Mouse (Mus musculus): Measurements from ENCODE around the gene Tox2. TPM values are rescaled to one million over a fixed set of nuclear protein-coding genes. Genes with fewer than 3 reads are reported as not detected.
A peak's percentile ranks its signal among the peaks of the same experiment; 100 is the strongest.

Gene Tox2
- polyA plus RNA-seq, 1 experiment from 2014 or later: 4.4 TPM

DNA sequence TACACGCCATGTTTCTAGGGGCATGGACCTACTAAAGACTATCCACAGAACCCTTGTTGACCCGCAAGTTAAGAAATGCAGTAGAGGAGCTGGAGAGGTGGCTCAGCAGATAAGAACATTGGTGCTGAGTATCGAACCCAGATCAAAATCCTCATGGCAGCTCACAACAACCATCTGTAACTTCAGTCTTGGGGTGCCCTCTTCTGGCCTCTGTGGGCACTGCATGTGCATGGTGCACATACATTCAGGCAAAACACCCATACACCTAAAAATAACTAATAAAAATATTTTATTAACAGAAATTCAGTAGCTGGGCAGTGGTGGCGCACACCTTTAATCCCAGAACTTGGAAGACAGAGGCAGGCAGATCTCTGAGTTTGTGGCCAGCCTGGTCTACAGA is 140.7 kb downstream of the Tox2 start:
- H3K36me3 ChIP-seq: no peaks in the 10 kb centered on the region
- 91% methylated on average over 4 of the region's 4 CpGs for WGBS
- H3K27ac ChIP-seq: no peak overlapping the region

DNA sequence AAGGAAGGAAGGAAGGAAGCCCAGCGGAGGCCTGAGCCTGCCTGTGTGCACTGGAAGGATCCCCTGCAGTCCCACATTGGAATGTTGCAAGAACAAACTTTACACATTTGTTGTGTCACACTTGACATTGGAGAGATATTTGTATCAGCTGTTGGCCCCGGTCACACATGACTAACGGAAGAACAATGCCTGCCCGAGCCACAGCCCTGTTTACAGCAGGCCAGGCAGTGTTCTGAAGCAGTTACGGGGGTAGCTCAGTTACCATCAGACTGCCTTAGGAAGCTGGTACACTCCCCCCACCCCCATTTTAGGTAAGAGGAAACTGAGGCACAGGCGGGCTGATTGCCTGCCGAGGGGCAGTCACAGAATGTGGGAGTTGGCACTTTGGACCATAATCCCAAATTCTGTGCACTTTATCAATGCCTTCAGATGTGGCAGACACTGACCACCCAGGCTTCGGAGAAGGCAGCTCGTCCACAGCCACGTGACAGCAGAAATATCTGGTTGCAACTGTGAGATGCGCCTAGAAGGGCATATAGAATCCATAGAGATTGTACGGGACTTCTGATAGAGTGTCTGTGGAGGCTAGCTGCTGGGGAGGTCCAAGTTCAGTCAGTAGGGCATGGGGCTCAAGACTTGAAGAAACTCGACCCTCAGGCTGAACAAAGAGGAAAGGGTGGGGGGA is 142.2 kb downstream of the Tox2 start:
- Histone ChIP-seq H3K36me3 (no peaks in the 10 kb centered on the region), H3K4me1 (peaks cover 5% of the 10 kb centered on the region; the same call in 1 of the 2 replicates), H3K27ac (no peak overlapping the region), H3K27me3 (replicated peaks) (peaks cover 11% of the 10 kb centered on the region), H3K4me3 (replicated peaks) (no peak overlapping the region), H3K4me2 (no peak overlapping the region), H3K9me3 (no peaks in the 10 kb centered on the region), H3K9ac (no peak overlapping the region)
- WGBS: 63% methylated on average over 13 of the region's 13 CpGs
- ATAC-seq (ENCODE audit: insufficient read depth, low FRiP score, low read depth): no peak

More for the DNA sequence above, 140.7 kb downstream of the Tox2 start:
- ATAC-seq (ENCODE audit: insufficient read depth, low FRiP score, low read depth): no peak
- no peak overlapping the region for H3K4me3 ChIP-seq (replicated peaks)
- H3K4me2 ChIP-seq: no peak overlapping the region
- H3K9ac ChIP-seq: no peak overlapping the region
- no peaks in the 10 kb centered on the region for H3K9me3 ChIP-seq
- peaks cover 25% of the 10 kb centered on the region for H3K27me3 ChIP-seq (replicated peaks)
- H3K4me1 ChIP-seq: peaks cover 8% of the 10 kb centered on the region

DNA sequence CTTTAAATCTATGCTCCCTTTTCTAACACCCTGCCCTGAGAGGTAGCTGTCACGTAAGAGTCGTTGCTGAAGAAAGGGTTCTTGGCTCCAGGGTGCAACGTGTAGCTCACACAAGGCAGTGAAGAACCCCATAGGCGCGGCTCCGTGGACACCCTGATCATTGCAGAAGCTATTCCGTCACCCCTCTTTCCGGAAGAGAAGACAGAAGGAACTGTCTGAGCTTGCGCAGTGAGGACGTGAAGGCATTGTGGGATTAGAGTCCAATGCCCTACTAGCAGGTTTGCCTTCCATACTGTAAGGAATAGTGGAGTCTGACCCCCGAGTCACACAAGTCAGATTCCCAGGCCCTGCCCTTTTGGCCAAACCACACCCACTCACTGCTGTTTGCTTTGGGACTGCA is 143.6 kb downstream of the Tox2 start:
- no peak overlapping the region for H3K27ac ChIP-seq
- H3K4me1 ChIP-seq: peaks cover 5% of the 10 kb centered on the region; the same call in 1 of the 2 replicates
- no peaks in the 10 kb centered on the region for H3K36me3 ChIP-seq
- H3K4me3 ChIP-seq (replicated peaks): no peak overlapping the region
- no peak overlapping the region for H3K9ac ChIP-seq
- no peak overlapping the region for H3K4me2 ChIP-seq
- peaks cover under 1% of the 10 kb centered on the region; the same call in 1 of the 2 replicates for H3K27me3 ChIP-seq (replicated peaks)
- no peak for ATAC-seq (ENCODE audit: insufficient read depth, low FRiP score, low read depth)
- H3K9me3 ChIP-seq: no peaks in the 10 kb centered on the region
- 72% methylated on average over 11 of the region's 11 CpGs for WGBS

DNA sequence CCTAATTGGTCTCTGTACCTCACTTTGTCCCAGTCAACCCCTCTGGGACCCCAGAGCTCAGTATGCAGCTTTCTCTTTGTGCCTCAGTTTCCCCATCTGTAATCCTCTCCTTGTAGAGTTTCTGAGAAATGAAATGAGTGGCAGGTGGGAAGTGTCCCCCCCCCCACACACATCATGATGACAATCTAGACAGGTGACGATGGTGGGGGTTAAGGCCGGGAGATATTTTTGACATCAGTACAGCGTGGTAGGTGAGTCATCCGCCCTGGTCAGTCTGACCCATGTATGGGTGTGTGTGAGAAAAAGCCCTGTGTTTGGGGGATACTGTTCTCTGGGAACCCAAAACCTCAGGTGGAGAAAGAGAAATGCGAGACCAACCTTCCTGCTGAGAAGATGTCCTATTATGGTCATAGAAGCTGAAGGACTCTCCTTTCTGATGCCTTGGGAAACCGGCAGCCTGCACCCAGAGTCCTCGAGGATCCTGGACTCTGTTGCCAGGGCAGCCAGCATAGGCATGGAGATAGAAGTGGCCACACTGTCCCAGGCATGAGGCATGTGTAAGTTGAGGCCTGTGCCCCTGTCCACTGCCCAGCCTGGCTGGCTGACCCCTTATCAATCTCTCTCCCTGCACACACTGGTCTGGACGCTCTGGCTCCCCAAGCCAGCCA is 144.7 kb downstream of the Tox2 start:
- 77% methylated on average over 8 of the region's 8 CpGs for WGBS
- ATAC-seq (ENCODE audit: insufficient read depth, low FRiP score, low read depth): no peak
- no peak overlapping the region for H3K9ac ChIP-seq

DNA sequence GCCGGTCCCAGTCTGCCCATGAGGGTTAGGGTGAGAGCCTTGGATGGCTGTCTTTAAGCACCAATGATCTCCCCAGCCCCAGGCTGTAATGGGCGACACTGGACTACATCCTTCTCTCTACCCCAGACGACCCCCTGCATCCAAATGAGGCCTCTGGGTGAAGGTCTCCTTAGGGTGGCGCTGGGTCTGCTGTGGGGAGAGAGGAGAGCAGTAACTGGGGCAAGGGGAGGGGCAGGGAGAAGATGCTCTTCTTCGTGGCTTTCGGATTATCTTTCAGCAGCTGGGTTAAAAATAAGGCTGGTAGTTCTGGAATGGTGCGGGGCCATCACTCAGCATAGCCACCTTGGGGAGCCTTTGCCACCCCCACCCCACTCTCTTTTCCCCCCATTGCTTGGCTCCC is 145.8 kb downstream of the Tox2 start:
- Histone ChIP-seq H3K9me3 (no peaks in the 10 kb centered on the region), H3K9ac (no peak overlapping the region), H3K36me3 (no peaks in the 10 kb centered on the region), H3K27me3 (replicated peaks) (no peaks in the 10 kb centered on the region), H3K27ac (peak overlapping the region; percentile 65; the same call in 1 of the 2 replicates), H3K4me3 (replicated peaks) (no peak overlapping the region), H3K4me1 (peaks cover 6% of the 10 kb centered on the region; the same call in 1 of the 2 replicates), H3K4me2 (no peak overlapping the region)
- ATAC-seq (ENCODE audit: insufficient read depth, low FRiP score, low read depth): no peak
- 82% methylated on average over 7 of the region's 7 CpGs for WGBS

More for the DNA sequence above, 144.7 kb downstream of the Tox2 start:
- Histone ChIP-seq H3K9me3 (no peaks in the 10 kb centered on the region), H3K27ac (no peak overlapping the region; the same call in 1 of the 2 replicates), H3K4me2 (no peak overlapping the region), H3K27me3 (replicated peaks) (no peaks in the 10 kb centered on the region), H3K36me3 (no peaks in the 10 kb centered on the region), H3K4me3 (replicated peaks) (no peak overlapping the region), H3K4me1 (peaks cover 5% of the 10 kb centered on the region; the same call in 1 of the 2 replicates)

DNA sequence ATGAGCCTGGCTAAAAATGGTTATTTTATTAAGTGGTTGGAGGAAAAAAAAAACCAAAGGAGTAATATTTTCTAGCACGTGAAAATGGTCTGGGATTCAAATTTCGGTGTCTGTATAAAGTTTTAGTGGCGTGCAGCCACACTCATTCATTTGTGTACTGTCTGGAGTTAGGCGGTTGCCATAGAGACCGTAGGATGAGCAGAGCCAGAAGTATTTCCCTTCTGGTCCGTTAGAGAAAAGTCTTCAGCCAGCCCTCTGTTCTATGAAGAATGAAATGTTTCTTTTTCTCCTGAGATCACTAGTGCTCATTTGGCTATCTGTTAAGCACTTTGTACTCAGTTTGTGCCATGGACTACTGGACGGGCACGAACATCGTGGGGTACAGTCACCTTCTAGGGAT is 146.5 kb downstream of the Tox2 start:
- 43% methylated on average over 9 of the region's 9 CpGs for WGBS
- Histone ChIP-seq H3K9ac (no peak overlapping the region), H3K36me3 (no peaks in the 10 kb centered on the region), H3K27ac (peak overlapping the region; percentile 85), H3K4me3 (replicated peaks) (no peak overlapping the region), H3K27me3 (replicated peaks) (no peaks in the 10 kb centered on the region), H3K4me2 (no peak overlapping the region), H3K4me1 (peaks cover 9% of the 10 kb centered on the region; the same call in 1 of the 2 replicates), H3K9me3 (no peaks in the 10 kb centered on the region)
- ATAC-seq (ENCODE audit: insufficient read depth, low FRiP score, low read depth): no peak

DNA sequence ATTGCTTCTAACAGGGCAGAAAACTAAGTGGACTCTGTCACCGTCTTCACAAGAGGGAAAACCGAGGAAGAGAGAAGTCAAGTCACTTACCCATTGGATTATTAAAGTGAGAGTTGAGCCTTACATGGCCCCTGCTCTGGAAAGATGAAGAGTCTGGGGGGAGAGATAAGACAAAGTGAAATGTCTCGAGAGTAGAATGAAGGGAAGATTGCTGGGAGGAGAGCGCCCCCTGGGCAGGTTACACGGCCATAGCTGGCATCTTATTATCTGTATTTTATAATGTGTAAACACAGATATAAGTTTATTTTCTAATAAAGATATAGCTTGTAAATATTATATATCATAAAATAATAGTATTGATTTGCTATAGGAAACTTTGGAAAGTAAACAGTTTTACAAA is 147.5 kb downstream of the Tox2 start:
- no peak for ATAC-seq (ENCODE audit: insufficient read depth, low FRiP score, low read depth)
- 48% methylated on average over 5 of the region's 5 CpGs for WGBS
- no peaks in the 10 kb centered on the region for H3K27me3 ChIP-seq (replicated peaks)
- H3K4me2 ChIP-seq: no peak overlapping the region
- no peaks in the 10 kb centered on the region for H3K36me3 ChIP-seq
- H3K4me3 ChIP-seq (replicated peaks): no peak overlapping the region
- H3K9me3 ChIP-seq: no peaks in the 10 kb centered on the region
- H3K27ac ChIP-seq: peak overlapping the region; percentile 85; the same call in 1 of the 2 replicates
- H3K4me1 ChIP-seq: peaks cover 9% of the 10 kb centered on the region; the same call in 1 of the 2 replicates
- H3K9ac ChIP-seq: no peak overlapping the region

DNA sequence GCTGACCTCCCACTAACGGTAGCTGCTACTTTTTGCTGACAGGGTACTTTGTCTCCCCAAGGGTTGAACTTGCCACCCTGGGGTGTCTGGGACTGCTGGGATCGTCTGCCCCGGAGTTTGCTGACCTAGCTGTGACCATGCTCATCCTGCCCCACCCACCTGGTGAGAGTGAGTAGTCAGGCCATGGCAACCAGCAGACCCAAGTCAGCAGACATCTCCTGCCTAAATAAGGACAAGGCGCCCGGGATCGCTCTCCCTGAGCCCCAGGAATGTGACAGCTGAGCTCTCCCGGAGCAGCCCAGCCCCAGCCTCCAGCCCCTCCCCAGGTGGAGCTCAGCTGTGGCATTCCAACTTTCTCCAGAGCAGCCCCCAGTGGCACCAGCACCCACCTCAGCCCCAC is 150.8 kb downstream of the Tox2 start:
- Histone ChIP-seq H3K9me3 (no peaks in the 10 kb centered on the region), H3K36me3 (no peaks in the 10 kb centered on the region), H3K27me3 (replicated peaks) (no peaks in the 10 kb centered on the region), H3K27ac (peak overlapping the region; percentile 61; the same call in 1 of the 2 replicates), H3K4me1 (peaks cover 9% of the 10 kb centered on the region; the same call in 1 of the 2 replicates), H3K4me3 (replicated peaks) (no peak overlapping the region), H3K9ac (no peak overlapping the region), H3K4me2 (no peak overlapping the region)
- peak; percentile 19; the same call in 1 of the 2 replicates for ATAC-seq (ENCODE audit: insufficient read depth, low FRiP score, low read depth)
- WGBS: 10% methylated on average over 7 of the region's 7 CpGs

DNA sequence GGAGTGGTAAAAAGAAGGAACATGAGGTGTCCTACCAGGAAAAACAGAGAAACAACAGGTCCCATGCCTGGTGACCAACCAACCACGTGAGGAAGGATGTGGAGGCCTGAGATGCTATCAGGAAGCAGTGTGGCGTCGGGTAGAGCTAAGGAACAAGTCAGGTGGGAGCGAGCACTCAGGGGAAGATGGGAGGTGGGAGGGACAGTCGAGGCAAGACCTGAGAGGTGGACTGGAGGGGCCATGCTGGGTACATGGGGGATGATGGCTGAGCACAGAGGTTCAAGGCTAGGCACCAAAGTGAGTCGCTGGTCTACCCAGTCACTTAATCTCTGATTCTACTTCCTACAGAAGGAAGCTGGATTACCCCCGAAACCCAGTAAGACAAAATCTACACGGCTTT is 152.7 kb downstream of the Tox2 start:
- H3K9me3 ChIP-seq: no peaks in the 10 kb centered on the region
- no peak for ATAC-seq (ENCODE audit: insufficient read depth, low FRiP score, low read depth)
- H3K4me1 ChIP-seq: peaks cover 4% of the 10 kb centered on the region; the same call in 1 of the 2 replicates
- H3K27me3 ChIP-seq (replicated peaks): no peaks in the 10 kb centered on the region
- H3K9ac ChIP-seq: no peak overlapping the region
- WGBS: 79% methylated on average over 8 of the region's 8 CpGs
- H3K4me2 ChIP-seq: no peak overlapping the region
- no peak overlapping the region for H3K4me3 ChIP-seq (replicated peaks)
- H3K36me3 ChIP-seq: no peaks in the 10 kb centered on the region
- H3K27ac ChIP-seq: no peak overlapping the region

DNA sequence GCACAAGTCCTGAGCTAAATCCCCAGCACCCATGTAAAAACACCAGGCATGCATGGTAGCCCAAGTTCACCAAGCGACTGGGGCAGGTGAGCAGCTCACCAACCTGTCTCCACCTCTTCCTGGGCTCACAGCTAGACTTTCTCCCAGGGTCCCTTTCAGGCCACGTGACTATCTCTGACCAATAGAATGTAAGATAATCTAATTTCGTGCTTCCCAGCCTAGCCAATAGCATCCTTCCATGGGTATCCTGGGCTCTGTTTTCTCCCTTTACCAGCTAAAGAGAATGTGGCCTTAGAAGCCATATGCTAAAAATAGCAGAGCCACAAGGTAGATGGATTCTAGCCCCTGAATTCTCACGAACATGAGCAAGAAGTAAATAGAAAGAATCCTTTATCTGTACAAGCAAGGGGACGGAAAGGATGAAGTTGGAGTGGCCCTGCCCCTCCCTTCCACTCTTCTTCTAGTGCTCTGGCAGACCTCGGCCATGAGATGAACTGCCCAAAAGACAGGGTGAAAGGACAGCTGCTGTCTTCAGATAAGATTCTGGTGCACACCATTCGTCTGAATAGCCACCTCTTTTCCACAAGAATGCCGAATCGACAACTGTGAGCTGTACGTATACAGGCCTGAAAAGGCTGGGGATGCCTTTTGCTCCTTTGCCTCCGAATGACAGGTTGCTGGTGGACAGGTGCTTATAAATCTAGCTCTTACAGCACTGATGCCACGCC is 153.4 kb downstream of the Tox2 start:
- Histone ChIP-seq H3K4me3 (replicated peaks) (no peak overlapping the region), H3K4me2 (no peak overlapping the region), H3K9me3 (no peaks in the 10 kb centered on the region), H3K27ac (no peak overlapping the region), H3K4me1 (peaks cover 4% of the 10 kb centered on the region; the same call in 1 of the 2 replicates), H3K36me3 (no peaks in the 10 kb centered on the region), H3K9ac (no peak overlapping the region), H3K27me3 (replicated peaks) (no peaks in the 10 kb centered on the region)
- WGBS: 72% methylated on average over 12 of the region's 12 CpGs
- ATAC-seq (ENCODE audit: insufficient read depth, low FRiP score, low read depth): peak; percentile 81; the same call in 1 of the 2 replicates

DNA sequence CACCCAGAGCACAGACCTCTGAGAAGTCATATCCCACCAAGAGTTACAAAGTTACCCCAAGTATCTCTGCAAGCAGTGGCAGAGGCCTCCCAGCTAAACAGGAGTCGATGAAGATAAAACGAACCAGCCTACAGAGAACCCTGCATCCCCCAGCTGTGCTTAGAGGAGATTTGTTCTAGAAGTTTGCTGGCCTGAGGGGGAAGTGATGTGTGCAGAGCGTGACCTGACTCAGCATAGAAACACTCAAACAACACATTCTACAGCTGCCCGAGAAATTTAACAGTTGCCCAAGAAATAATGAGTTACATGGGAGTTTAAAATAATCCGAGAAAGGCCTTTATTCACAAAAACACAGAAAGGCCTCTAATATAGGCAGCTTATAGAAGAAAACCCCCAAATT is 155.7 kb downstream of the Tox2 start:
- Histone ChIP-seq H3K4me3 (replicated peaks) (no peak overlapping the region), H3K9ac (no peak overlapping the region), H3K27me3 (replicated peaks) (no peaks in the 10 kb centered on the region), H3K27ac (peak overlapping the region; percentile 21; the same call in 1 of the 2 replicates), H3K4me2 (no peak overlapping the region), H3K4me1 (peaks cover 6% of the 10 kb centered on the region; the same call in 1 of the 2 replicates), H3K9me3 (no peaks in the 10 kb centered on the region), H3K36me3 (no peaks in the 10 kb centered on the region)
- 58% methylated on average over 5 of the region's 5 CpGs for WGBS
- ATAC-seq (ENCODE audit: insufficient read depth, low FRiP score, low read depth): peak; percentile 41; the same call in 1 of the 2 replicates

Measured in stomach, embryonic 15.5 days (tissue).